31 mouse cellular contexts compared by ENCODE assay signal in the genomic region with DNA sequence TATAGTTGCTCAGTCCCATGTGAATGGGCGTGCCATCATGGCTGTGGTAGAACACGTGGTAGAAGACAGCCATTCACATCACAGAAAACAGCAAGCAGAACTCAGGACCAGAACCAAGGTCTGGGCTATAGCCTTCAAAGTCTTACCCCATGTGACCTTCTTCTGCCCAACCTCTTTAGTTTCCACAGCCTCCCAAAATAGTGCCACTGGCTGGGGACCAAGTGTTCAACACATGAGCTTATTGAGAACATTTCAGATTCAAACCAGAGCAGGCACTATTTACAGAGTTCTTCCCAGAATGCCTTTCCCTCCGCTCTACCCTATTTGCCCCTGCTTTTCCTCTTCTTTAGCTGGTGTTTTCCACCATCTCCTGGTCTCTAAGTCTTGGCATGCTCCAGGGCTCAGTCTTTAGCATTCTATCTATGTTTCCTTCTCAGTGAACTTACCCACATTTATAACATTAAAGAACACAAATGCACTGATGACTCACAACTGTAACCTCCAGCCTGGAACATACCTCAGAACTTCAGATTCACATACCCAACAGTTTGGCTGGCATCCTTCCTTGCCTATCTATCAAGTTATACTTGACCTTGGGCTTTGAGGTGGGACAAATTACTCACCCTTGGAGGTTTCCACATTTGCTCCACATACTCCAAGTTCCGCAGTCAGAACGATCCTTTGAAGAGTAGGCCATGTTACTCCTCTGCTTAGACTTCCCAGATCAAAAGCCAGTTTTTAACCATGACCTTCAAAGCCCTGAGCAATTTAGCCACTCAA. TPM values are rescaled to one million over a fixed set of nuclear protein-coding genes. Genes with fewer than 3 reads are reported as not detected.
DNase-seq lines count a peak whose midpoint lies in the region; ATAC-seq and TF ChIP-seq lines count a peak whose summit lies in the region.
"Had no signal": no experiment of that assay in that cellular context is flagged by ENCODE, and none has a peak within 500 bp of the region (broad histone marks: within the 10 kb centered on the region; RNA-seq: fewer than 3 reads in every experiment).

No protein-coding gene starts in this region.

- no peaks in the 10 kb centered on the region for H3K27me3 ChIP-seq in testis, adult 2 months (ENCODE audit: control insufficient read depth, insufficient read depth, low read length)
- no peaks in the 10 kb centered on the region for H3K27me3 ChIP-seq in forebrain, embryonic 12.5 days
- H3K27me3 ChIP-seq: CH12.LX; embryonic facial prominence, embryonic 15.5 days; forebrain, embryonic 13.5 days; heart, embryonic 13.5 days; midbrain, embryonic 13.5 days; neural tube, embryonic 13.5 days had no signal

- ATAC-seq in forebrain, embryonic 12.5 days (ENCODE audit: low FRiP score): no peak
- ATAC-seq: forebrain, embryonic 13.5 days; hindbrain, postnatal 0 days; intestine, embryonic 16.5 days; midbrain, embryonic 13.5 days had no signal

- H3K4me2 ChIP-seq in forebrain, embryonic 12.5 days: no peak overlapping the region
- H3K4me2 ChIP-seq: embryonic facial prominence, embryonic 15.5 days; forebrain, embryonic 13.5 days; heart, embryonic 13.5 days; midbrain, embryonic 13.5 days; neural tube, embryonic 13.5 days had no signal

- intact Hi-C loops in gastrocnemius, adult 2 months (cut with DNase I): loop anchor here (5.0 kb wide), 1 partner anchor 40 kb away; no protein-coding TSS in a partner anchor

- H3K27ac ChIP-seq in gastrocnemius, adult 2 months: peak overlapping the region; percentile 71
- H3K27ac ChIP-seq in testis, adult 2 months (ENCODE audit: control insufficient read depth, insufficient read depth, low read depth, low read length): 0 out of 2 replicates have a peak overlapping the region, but pooled peaks have one; percentile 12
- H3K27ac ChIP-seq in forebrain, embryonic 12.5 days: no peak overlapping the region
- H3K27ac ChIP-seq: embryonic facial prominence, embryonic 10.5 days; embryonic facial prominence, embryonic 15.5 days; forebrain, embryonic 13.5 days; heart, embryonic 13.5 days; hindbrain, postnatal 0 days; liver, embryonic 14.5 days; macrophage; midbrain, embryonic 13.5 days; neural tube, embryonic 13.5 days had no signal

- H3K4me3 ChIP-seq in gastrocnemius, adult 2 months: no peak overlapping the region
- peak overlapping the region; percentile 75 for H3K4me3 ChIP-seq in testis, adult 2 months (ENCODE audit: control insufficient read depth, low read depth, low read length)
- no peak overlapping the region for H3K4me3 ChIP-seq in forebrain, embryonic 12.5 days (replicated peaks)
- H3K4me3 ChIP-seq: embryonic facial prominence, embryonic 10.5 days; embryonic facial prominence, embryonic 15.5 days; forebrain, embryonic 13.5 days; heart, embryonic 13.5 days; midbrain, embryonic 13.5 days; neural tube, embryonic 13.5 days had no signal

- H3K4me1 ChIP-seq in testis, adult 2 months (ENCODE audit: control insufficient read depth, insufficient read depth, low read length): peaks cover 9% of the 10 kb centered on the region; the same call in 1 of the 2 replicates
- H3K4me1 ChIP-seq in forebrain, embryonic 12.5 days: peaks cover 8% of the 10 kb centered on the region

- WGBS in forebrain, embryonic 12.5 days: 90% methylated on average over 5 of the region's 5 CpGs

- TF ChIP-seq CTCF in gastrocnemius, adult 2 months (IDR thresholded peaks at IDR 0.05): no peak
- TF ChIP-seq CTCF in testis, adult 2 months (IDR thresholded peaks at IDR 0.05; ENCODE audit: control insufficient read depth, insufficient read depth, insufficient replicate concordance, low read depth, low read length): no peak

- no peaks in the 10 kb centered on the region for H3K36me3 ChIP-seq in testis, adult 2 months (ENCODE audit: control insufficient read depth, insufficient read depth, low read length)
- no peaks in the 10 kb centered on the region for H3K36me3 ChIP-seq in forebrain, embryonic 12.5 days (replicated peaks)

- no peak overlapping the region for H3K9ac ChIP-seq in forebrain, embryonic 12.5 days
- H3K9ac ChIP-seq: embryonic facial prominence, embryonic 15.5 days; forebrain, embryonic 13.5 days; heart, embryonic 13.5 days; liver, embryonic 14.5 days; midbrain, embryonic 13.5 days; neural tube, embryonic 13.5 days had no signal

- no peak for TF ChIP-seq POLR2A in testis, adult 2 months (IDR thresholded peaks at IDR 0.05; ENCODE audit: control insufficient read depth, low read depth, low read length)

- DNase-seq in gastrocnemius, adult 2 months: peak; percentile 53
- no peak for DNase-seq in gastrocnemius, postnatal 10 days
- DNase-seq in testis, postnatal 14 days (ENCODE audit: low spot score): no peak
- peak; percentile 66 for DNase-seq in adrenal gland, postnatal 14 days
- DNase-seq in kidney, postnatal 36 days: no peak
- DNase-seq: cerebellum, adult 2 months; cerebellum, postnatal 25 days; kidney, adult 8-10 months; kidney, postnatal 10 days; liver; lung, adult 2 months; lung, postnatal 10 days; thymus, postnatal 14 days had no signal

- no peaks in the 10 kb centered on the region for H3K9me3 ChIP-seq in forebrain, embryonic 12.5 days
- H3K9me3 ChIP-seq: embryonic facial prominence, embryonic 10.5 days; embryonic facial prominence, embryonic 15.5 days; forebrain, embryonic 13.5 days; heart, embryonic 13.5 days; midbrain, embryonic 13.5 days; neural tube, embryonic 13.5 days had no signal

RNA-seq across cellular contexts. Expression of gene Tex38, which starts 1.4 kb away (rescaled TPM):
- total RNA-seq in gastrocnemius, adult 2 months (2021): 1 to 10 TPM; 2.3 to 2.8 TPM
- under 1 TPM; 0.56 to 0.82 TPM for total RNA-seq in gastrocnemius, postnatal 10 days (2021)
- 71.9 and 78.8 TPM in 2 replicates for polyA plus RNA-seq in testis, adult 2 months (2012; rRNA removed)
- 1.2 and 2.3 TPM in 2 replicates for total RNA-seq in adrenal gland, postnatal 14 days (2021)
- 0.50 TPM in 1 of 2 replicates, not detected in the other for polyA plus RNA-seq in forebrain, embryonic 12.5 days (2016; fragmentation: Nextera tagmentation; extraction: Ambion mirVana)
- total RNA-seq: ES-E14; hindbrain, postnatal 0 days; left cerebral cortex, adult 18-20 months; megakaryocyte-erythroid progenitor cell, adult 5-6 weeks had no signal
- polyA plus RNA-seq: C2C12; forebrain, embryonic 13.5 days; macrophage; neural tube, embryonic 13.5 days; small intestine, adult 2 months had no signal

RNA-seq across cellular contexts. Expression of gene Atpaf1, which starts 2.4 kb away (rescaled TPM):
- 10 to 100 TPM; 46.9 to 70.1 TPM for total RNA-seq in gastrocnemius, adult 2 months (2021)
- total RNA-seq in gastrocnemius, postnatal 10 days (2021): 10 to 100 TPM; 33.8 to 40.4 TPM
- polyA plus RNA-seq in testis, adult 2 months (2012; rRNA removed): 11.3 and 12.0 TPM in 2 replicates
- 42.6 and 46.2 TPM in 2 replicates for total RNA-seq in adrenal gland, postnatal 14 days (2021)
- polyA plus RNA-seq in forebrain, embryonic 12.5 days (2016; fragmentation: Nextera tagmentation; extraction: Ambion mirVana): 39.5 and 41.0 TPM in 2 replicates

RNA-seq across cellular contexts. Expression of gene Efcab14, which starts 44.7 kb away (rescaled TPM):
- 10 to 100 TPM; 35.7 to 49.5 TPM for total RNA-seq in gastrocnemius, adult 2 months (2021)
- 10 to 100 TPM; 28.6 to 31.3 TPM for total RNA-seq in gastrocnemius, postnatal 10 days (2021)
- 18.3 and 21.8 TPM in 2 replicates for polyA plus RNA-seq in testis, adult 2 months (2012; rRNA removed)
- 57.2 and 60.1 TPM in 2 replicates for total RNA-seq in adrenal gland, postnatal 14 days (2021)
- 34.1 and 35.0 TPM in 2 replicates for polyA plus RNA-seq in forebrain, embryonic 12.5 days (2016; fragmentation: Nextera tagmentation; extraction: Ambion mirVana)

RNA-seq across cellular contexts. Expression of gene Mob3c, which starts 45.7 kb away (rescaled TPM):
- total RNA-seq in gastrocnemius, adult 2 months (2021): 1 to 10 TPM; 2.3 to 4.0 TPM
- total RNA-seq in gastrocnemius, postnatal 10 days (2021): 1 to 10 TPM; 4.8 to 5.6 TPM
- polyA plus RNA-seq in testis, adult 2 months (2012; rRNA removed): 9.3 and 12.8 TPM in 2 replicates
- total RNA-seq in adrenal gland, postnatal 14 days (2021): 10.2 and 12.4 TPM in 2 replicates
- 4.2 and 4.6 TPM in 2 replicates for polyA plus RNA-seq in forebrain, embryonic 12.5 days (2016; fragmentation: Nextera tagmentation; extraction: Ambion mirVana)

RNA-seq across cellular contexts. Expression of gene Mknk1, which starts 56.8 kb away (rescaled TPM):
- 10 to 100 TPM; 24.4 to 28.0 TPM for total RNA-seq in gastrocnemius, adult 2 months (2021)
- 10 to 100 TPM; 28.9 to 30.6 TPM for total RNA-seq in gastrocnemius, postnatal 10 days (2021)
- 29.4 and 31.2 TPM in 2 replicates for polyA plus RNA-seq in testis, adult 2 months (2012; rRNA removed)
- total RNA-seq in adrenal gland, postnatal 14 days (2021): 29.3 and 42.4 TPM in 2 replicates
- polyA plus RNA-seq in forebrain, embryonic 12.5 days (2016; fragmentation: Nextera tagmentation; extraction: Ambion mirVana): 25.9 and 27.2 TPM in 2 replicates

Comparison
In these comparisons a context has a peak if more than half of its experiments do, and no peak if none do; other contexts are left out.
1. DNase-seq: peak in gastrocnemius, adult 2 months (single experiment) and adrenal gland, postnatal 14 days (single experiment); none in gastrocnemius, postnatal 10 days (single experiment), testis, postnatal 14 days (single experiment) and kidney, postnatal 36 days (0 of 2).